In the genomic region with DNA sequence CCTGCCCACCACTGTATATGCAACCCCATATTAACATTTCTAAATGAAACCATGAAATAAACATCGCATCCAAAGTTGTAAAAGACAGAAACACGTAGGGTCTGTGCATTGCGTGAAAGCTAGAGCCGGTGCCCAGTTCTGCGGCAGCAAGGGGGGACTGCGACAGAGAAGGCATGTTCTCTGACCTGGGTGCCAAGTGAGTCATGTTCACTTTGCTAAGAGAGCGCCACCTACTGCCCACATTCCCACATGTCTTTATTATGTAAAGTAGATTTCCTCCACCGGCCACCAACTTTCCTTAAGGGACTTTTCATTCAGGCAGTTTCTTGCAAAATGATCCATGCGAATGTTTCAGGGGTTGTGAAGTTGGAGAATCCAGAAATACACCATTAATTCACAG, we compare ENCODE assay signal across 8 mouse cellular contexts. TPM values are rescaled to one million over a fixed set of nuclear protein-coding genes. Genes with fewer than 3 reads are reported as not detected.
A peak's percentile ranks its signal among the peaks of the same experiment; 100 is the strongest.
DNase-seq lines count a peak whose midpoint lies in the region; ATAC-seq and TF ChIP-seq lines count a peak whose summit lies in the region.

No protein-coding gene starts in this region.

- TF ChIP-seq CTCF in cerebellum, adult 2 months (IDR thresholded peaks at IDR 0.05; ENCODE audit: borderline replicate concordance, insufficient read depth, low read depth, low read length), result peak; percentile 61; the same call in 1 of the 2 replicates

- H3K4me3 ChIP-seq in cerebellum, adult 2 months (replicated peaks; ENCODE audit: insufficient read depth, low read depth, low read length), result no peak overlapping the region

- no peaks in the 10 kb centered on the region for H3K4me1 ChIP-seq in cerebellum, adult 2 months (ENCODE audit: control insufficient read depth, insufficient read depth, low read length)

- WGBS in cerebellum, adult 2 months, result 5% methylated on average over 9 of the region's 9 CpGs

- TF ChIP-seq POLR2A in cerebellum, adult 2 months (IDR thresholded peaks at IDR 0.05; ENCODE audit: borderline replicate concordance, insufficient read depth, low read length), result no peak

- H3K27me3 ChIP-seq in cerebellum, adult 2 months (ENCODE audit: control insufficient read depth, insufficient read depth, low read length), result no peaks in the 10 kb centered on the region; the same call in 1 of the 2 replicates

- ATAC-seq in frontal cortex, adult (ENCODE audit: low TSS enrichment), result peak; percentile 81
- peak; percentile 70 to 85 for ATAC-seq in hematopoietic stem cell, adult 5-6 weeks (replicated peaks in 1 of 2; ENCODE audit: insufficient read depth in 1 of 2, low FRiP score in 2 of 2, low TSS enrichment in 1 of 2, low read depth in 1 of 2, poor library complexity in 2 of 2, severe bottlenecking in 2 of 2)
- peak; percentile 88 for ATAC-seq in megakaryocyte-erythroid progenitor cell, adult 5-6 weeks (replicated peaks; ENCODE audit: low FRiP score, low TSS enrichment, poor library complexity, severe bottlenecking)
- ATAC-seq in erythroid progenitor cell, adult 5-6 weeks (replicated peaks; ENCODE audit: low FRiP score, poor library complexity, severe bottlenecking), result no peak

- DNase-seq in T-cell, adult 2 months (ENCODE audit: low spot score), result peak; percentile 5
- DNase-seq in cerebellum, adult 2 months, result peak; percentile 44 to 48
- DNase-seq in layer of hippocampus, postnatal 36 days, result peak; percentile 27 to 35
- peak; percentile 30 for DNase-seq in spleen, adult 12 weeks (ENCODE audit: low spot score)

- H3K27ac ChIP-seq in cerebellum, adult 2 months (ENCODE audit: insufficient read depth, low read length), result no peak overlapping the region

RNA-seq across cellular contexts. Expression of a gene that starts 44.0 kb away (rescaled TPM):
- not detected in 2 replicates for polyA plus RNA-seq in cerebellum, adult 2 months (2012; rRNA removed)
- not detected in 2 replicates for total RNA-seq in hematopoietic stem cell, adult 5-6 weeks (2017)
- not detected for total RNA-seq in layer of hippocampus, postnatal 36 days (2021)
- total RNA-seq in megakaryocyte-erythroid progenitor cell, adult 5-6 weeks (2014; fragmentation: Nextera tagmentation), result not detected in 2 replicates
- not detected in 2 replicates for total RNA-seq in megakaryocyte-erythroid progenitor cell, adult 5-6 weeks (2017)
- not detected in 2 replicates for total RNA-seq in erythroid progenitor cell, adult 5-6 weeks (2015; ENCODE audit: low replicate concordance)
- total RNA-seq in erythroid progenitor cell, adult 5-6 weeks (2017; ENCODE audit: low replicate concordance), result not detected in 2 replicates
